Mouse (Mus musculus): ENCODE results near the gene A630089N07Rik.
A peak's percentile ranks its signal among the peaks of the same experiment; 100 is the strongest.

DNA sequence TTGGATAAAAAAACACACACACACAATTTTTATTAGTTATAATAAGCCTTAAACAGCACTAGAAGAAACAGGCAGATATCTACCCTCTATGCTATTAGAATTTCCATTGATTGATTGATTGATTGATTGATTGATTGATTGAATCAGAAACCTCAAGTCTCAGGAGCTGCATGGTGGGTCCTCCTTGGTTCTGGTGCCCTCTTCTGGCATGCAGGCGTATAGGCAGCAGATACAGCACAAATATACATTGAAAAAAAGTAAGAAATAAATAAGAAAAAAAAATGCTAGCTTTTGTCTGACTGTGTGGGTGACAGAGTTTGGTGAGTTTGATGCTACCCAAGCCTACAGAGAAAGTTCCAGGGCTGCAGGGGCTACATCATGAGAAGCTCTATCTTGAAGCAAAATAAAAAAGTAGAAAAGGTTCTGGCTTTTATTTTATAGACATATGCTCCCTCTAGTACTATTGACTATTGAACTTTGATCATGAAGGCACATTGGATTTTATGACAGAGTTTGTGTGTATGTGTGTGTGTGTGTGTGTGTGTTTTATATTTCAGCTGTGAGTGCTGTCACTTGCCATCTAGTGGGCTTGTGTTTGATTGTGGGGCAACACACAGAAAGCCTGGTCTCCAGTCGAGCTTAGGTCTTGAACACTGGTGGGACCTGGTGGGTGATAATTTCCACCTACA is 59.4 kb downstream of the A630089N07Rik start:
- TF ChIP-seq CTCF (conservative IDR thresholded peaks at IDR 0.05; ENCODE audit: low read length): peak; percentile 55
- no peak for TF ChIP-seq POU5F1 (IDR thresholded peaks at IDR 0.05; ENCODE audit: borderline replicate concordance, low read length)

All from E14TG2a.4 (cell line).